Mouse (Mus musculus) CH12.LX (cell line): ENCODE measurements around the gene Ift81. TPM values are rescaled to one million over a fixed set of nuclear protein-coding genes. Genes with fewer than 3 reads are reported as not detected.

Source experiments
- DNase-seq: peaks from one replicate; pipeline ENCODE4 v3.0.0-alpha.2; 2013; ENCODE audit errors: extremely low read depth
- H3K27ac ChIP-seq: 2 replicates; pipeline ENCODE4 v1.5.1; 2012; ENCODE audit warnings: low read depth, mild to moderate bottlenecking, control low read depth, moderate library complexity; ENCODE audit not compliant: insufficient read depth
- H3K27me3 ChIP-seq: replicated peaks from 2 replicates; pipeline ENCODE3; 2012; ENCODE audit warnings: inconsistent platforms
- H3K36me3 ChIP-seq, 2 experiments: replicated peaks in 1 of 2; 2 replicates each; pipeline versions ENCODE3 to v1.6.1; 2012; ENCODE audit warnings: inconsistent platforms in 1 of 2, low read length in 1 of 2, mild to moderate bottlenecking in 1 of 2, mixed read lengths in 1 of 2, moderate library complexity in 1 of 2; ENCODE audit not compliant: control insufficient read depth in 1 of 2, insufficient read depth in 1 of 2
- H3K4me1 ChIP-seq, 2 experiments: 2 replicates each; pipeline ENCODE4 v1.6.1; 2012; ENCODE audit warnings: inconsistent platforms in 1 of 2, moderate library complexity in 1 of 2; ENCODE audit not compliant: insufficient read depth in 2 of 2, control insufficient read depth in 1 of 2
- H3K4me2 ChIP-seq: 2 replicates; pipeline ENCODE4 v1.6.1; 2012; ENCODE audit warnings: low read depth, mild to moderate bottlenecking, control low read depth; ENCODE audit not compliant: poor library complexity, insufficient read depth, severe bottlenecking
- H3K4me3 ChIP-seq, 3 experiments: fragments of 150-350 bp in 1 of 3; sonication (generic) in 1 of 3; replicated peaks in 1 of 3; 2 replicates each; pipeline versions ENCODE3 to v1.5.1; 2011 to 2012; ENCODE audit warnings: low read depth in 2 of 3, low read length in 2 of 3, mild to moderate bottlenecking in 2 of 3, moderate library complexity in 2 of 3, control low read depth in 1 of 3, improper control_type of control experiment in 1 of 3, inconsistent platforms in 1 of 3, mixed read lengths in 1 of 3; ENCODE audit not compliant: poor library complexity in 1 of 3
- H3K79me2 ChIP-seq: replicated peaks from 2 replicates; pipeline ENCODE4 v1.6.1; 2012; ENCODE audit warnings: mild to moderate bottlenecking, moderate library complexity; ENCODE audit not compliant: control insufficient read depth, poor library complexity, insufficient read depth, severe bottlenecking; ENCODE audit errors: extremely low read depth
- H3K9ac ChIP-seq: 2 replicates; pipeline ENCODE4 v1.6.1; 2012; ENCODE audit warnings: low read depth, mild to moderate bottlenecking, control low read depth, moderate library complexity; ENCODE audit not compliant: insufficient read depth
- H3K9me3 ChIP-seq: replicated peaks from 2 replicates; pipeline ENCODE3; 2012; ENCODE audit warnings: low read length, inconsistent platforms, mixed read lengths
- BHLHE40 ChIP-seq: IDR thresholded peaks from 2 replicates; pipeline ENCODE4 v1.6.1; 2011; ENCODE audit warnings: mild to moderate bottlenecking, low read depth, low read length, improper control_type of control experiment
- CTCF ChIP-seq, 2 experiments: IDR thresholded peaks in 1 of 2; conservative IDR thresholded peaks in 1 of 2; 2 replicates each; pipeline ENCODE4 v1.5.1; 2011 to 2012; ENCODE audit warnings: low read depth in 2 of 2, low read length in 2 of 2, improper control_type of control experiment in 1 of 2, inconsistent platforms in 1 of 2, mild to moderate bottlenecking in 1 of 2, moderate library complexity in 1 of 2
- E2F4 ChIP-seq: IDR thresholded peaks from 2 replicates; pipeline ENCODE4 v1.6.1; 2011; ENCODE audit warnings: low read depth, low read length, improper control_type of control experiment; ENCODE audit not compliant: insufficient replicate concordance
- ELF1 ChIP-seq: IDR thresholded peaks from 2 replicates; pipeline ENCODE4 v1.6.1; 2014; ENCODE audit warnings: low read depth, mild to moderate bottlenecking, inconsistent platforms, low read length, improper control_type of control experiment
- GABPA ChIP-seq: IDR thresholded peaks from 2 replicates; pipeline ENCODE4 v1.6.1; 2012; ENCODE audit warnings: low read depth, low read length, improper control_type of control experiment, inconsistent platforms; ENCODE audit not compliant: insufficient replicate concordance
- MAFK ChIP-seq: IDR thresholded peaks from 2 replicates; pipeline ENCODE4 v1.6.1; 2011; ENCODE audit warnings: low read length, improper control_type of control experiment; ENCODE audit not compliant: insufficient replicate concordance
- MAZ ChIP-seq: IDR thresholded peaks from 2 replicates; pipeline ENCODE4 v1.6.1; 2012; ENCODE audit warnings: low read depth, mild to moderate bottlenecking, inconsistent platforms, low read length, improper control_type of control experiment, moderate library complexity
- PAX5 ChIP-seq: IDR thresholded peaks from 2 replicates; pipeline ENCODE4 v1.6.1; 2012; ENCODE audit warnings: low read length, inconsistent platforms, mixed read lengths
- POLR2A ChIP-seq: IDR thresholded peaks from 2 replicates; pipeline ENCODE4 v1.6.1; 2011; ENCODE audit warnings: low read depth, mild to moderate bottlenecking, improper control_type of control experiment, low read length
- SMC3 ChIP-seq: IDR thresholded peaks from 2 replicates; pipeline ENCODE4 v1.6.1; 2011; ENCODE audit warnings: low read depth, low read length, improper control_type of control experiment
- TBP ChIP-seq: conservative IDR thresholded peaks from 2 replicates; pipeline ENCODE4 v1.6.1; 2011; ENCODE audit warnings: low read depth, low read length, improper control_type of control experiment
- USF1 ChIP-seq: IDR thresholded peaks from 2 replicates; pipeline ENCODE4 v1.6.1; 2014; ENCODE audit warnings: low read depth, mild to moderate bottlenecking, inconsistent platforms, low read length, improper control_type of control experiment
- dilution Hi-C: fragments of 300-500 bp; cut with MboI; formaldehyde crosslinking; loops from 2 replicates; pipeline ENCODE4 v1.14.3; 2020; ENCODE audit warnings: low sequenced_read_pairs; ENCODE audit not compliant: extremely low pct_unique_long_range_greater_than_20kb, extremely low pct_ligation_motif_present
- in situ Hi-C: fragments of 300-500 bp; cut with MboI; formaldehyde crosslinking; loops from 3 replicates; pipeline ENCODE4 v1.14.3; 2019; ENCODE audit warnings: low sequenced_read_pairs, low pct_ligation_motif_present, low pct_unique_long_range_greater_than_20kb, mixed read lengths
- polyA plus RNA-seq: library from polyadenylated mRNA; unstranded; fragments of >175 nt; gene quantifications from 2 replicates; pipeline ENCODE4 v1.2.1, GENCODE M21; 2012; ENCODE audit warnings: low read depth; ENCODE audit not compliant: insufficient read length
- total RNA-seq, 2 experiments: library from RNA; depleted of rRNA; stranded (reverse); fragments of 300-350 nt in 1 of 2; fragments of >200 nt in 1 of 2; gene quantifications; 2 replicates each; pipeline ENCODE4 v1.2.3; 2012 to 2014

Gene Ift81
- total and polyA plus RNA-seq, 3 experiments: 3.1 to 5.0 (median 4.1) TPM

DNA sequence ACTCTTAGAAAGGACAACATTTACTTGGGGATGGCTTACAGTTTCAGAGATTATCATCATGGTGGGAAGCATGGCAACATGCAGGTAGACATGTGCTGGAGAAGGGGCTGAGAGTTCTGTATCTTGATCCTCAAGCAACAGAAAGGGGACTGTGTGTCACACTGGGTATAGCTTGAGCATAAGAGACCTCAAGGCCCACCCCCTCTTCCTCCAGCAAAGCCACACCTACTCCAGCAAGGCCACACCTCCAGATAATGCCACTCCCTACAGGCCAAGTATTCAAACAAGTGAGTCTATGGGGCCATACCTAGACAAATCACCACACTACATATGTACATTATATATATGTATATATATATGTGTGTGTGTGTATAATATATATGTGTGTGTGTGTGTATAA, 106.9 kb downstream of the Ift81 start:
- H3K27ac ChIP-seq: no peak overlapping the region
- H3K4me3 ChIP-seq: no peak overlapping the region
- H3K36me3 ChIP-seq: no peaks in the 10 kb centered on the region
- H3K27me3 ChIP-seq: no peaks in the 10 kb centered on the region
- no peak overlapping the region for H3K9ac ChIP-seq
- dilution Hi-C loops: no loop called here
- DNase-seq: no peak
- H3K9me3 ChIP-seq: peaks cover 8% of the 10 kb centered on the region
- in situ Hi-C loops: loop anchor here (25.0 kb wide), 1 partner anchor 105 kb away; the partner anchor contains the start of gene Ift81
- no peak for TF ChIP-seq BHLHE40
- TF ChIP-seq GABPA: no peak
- no peak for TF ChIP-seq POLR2A
- no peak for TF ChIP-seq MAZ
- no peak for TF ChIP-seq USF1
- H3K79me2 ChIP-seq: no peaks in the 10 kb centered on the region
- no peak overlapping the region for H3K4me2 ChIP-seq
- peaks cover 9 to 12% of the 10 kb centered on the region in 2 experiments for H3K4me1 ChIP-seq

- dilution Hi-C loops: no loop called here
Observed at GRCm38 (mm10) chr5:122506462-122506861, 107.9 kb downstream of the Ift81 start.

DNA sequence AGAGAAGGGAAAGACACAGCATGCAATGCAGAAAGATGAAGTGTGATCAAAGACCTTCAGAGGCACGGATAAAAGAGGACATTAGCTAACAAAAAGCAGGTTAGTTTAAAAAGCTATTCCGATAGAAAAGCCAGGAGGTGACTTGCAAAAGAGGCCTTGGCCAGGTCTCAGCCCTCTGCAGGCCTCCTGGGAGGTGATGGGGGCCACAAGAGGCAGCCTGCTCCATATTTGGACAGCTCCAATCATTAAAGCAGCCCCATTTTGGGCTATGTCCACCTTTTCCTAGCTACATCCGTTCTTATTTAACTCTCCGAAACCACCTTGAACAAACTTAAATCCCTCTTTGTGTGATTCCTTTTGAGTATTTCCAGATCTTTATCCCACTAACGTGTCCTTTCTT, 108.8 kb downstream of the Ift81 start:
- H3K9ac ChIP-seq: no peak overlapping the region
- H3K9me3 ChIP-seq: peaks cover 8% of the 10 kb centered on the region
- in situ Hi-C loops: loop anchor here (25.0 kb wide), 1 partner anchor 107 kb away; the partner anchor contains the start of gene Ift81
- no peak overlapping the region for H3K4me3 ChIP-seq
- TF ChIP-seq CTCF (conservative IDR thresholded peaks at IDR 0.05 in 1 of 2, IDR thresholded peaks at IDR 0.05 in 1 of 2; ENCODE audit: low read depth in 2 of 2, low read length in 2 of 2) (no peak), MAFK (no peak), PAX5 (no peak), BHLHE40 (no peak)
- no peak for DNase-seq
- H3K27me3 ChIP-seq: no peaks in the 10 kb centered on the region
- no peak overlapping the region for H3K27ac ChIP-seq
- H3K36me3 ChIP-seq: no peaks in the 10 kb centered on the region
- peaks cover 10% of the 10 kb centered on the region for H3K79me2 ChIP-seq
- no peak overlapping the region for H3K4me2 ChIP-seq
- H3K4me1 ChIP-seq: peaks cover 9 to 12% of the 10 kb centered on the region in 2 experiments
- dilution Hi-C loops: no loop called here

More at GRCm38 (mm10) chr5:122506462-122506861, 107.9 kb downstream of the Ift81 start:
- Histone ChIP-seq H3K4me2 (no peak overlapping the region), H3K4me1 (peaks cover 9 to 12% of the 10 kb centered on the region in 2 experiments), H3K36me3 (no peaks in the 10 kb centered on the region), H3K9me3 (peaks cover 8% of the 10 kb centered on the region), H3K27ac (no peak overlapping the region), H3K27me3 (no peaks in the 10 kb centered on the region), H3K4me3 (no peak overlapping the region), H3K9ac (no peak overlapping the region), H3K79me2 (peaks cover 2% of the 10 kb centered on the region; the same call in 1 of the 2 replicates)
- DNase-seq: no peak
- in situ Hi-C loops: loop anchor here (25.0 kb wide), 1 partner anchor 106 kb away; the partner anchor contains the start of gene Ift81
- TF ChIP-seq CTCF (conservative IDR thresholded peaks at IDR 0.05 in 1 of 2, IDR thresholded peaks at IDR 0.05 in 1 of 2; ENCODE audit: low read depth in 2 of 2, low read length in 2 of 2) (peak in 1 of 2 experiments; percentile 20; a peak in 2 of 4 replicates), SMC3 (no peak), TBP (no peak), E2F4 (no peak), ELF1 (no peak)
- TF ChIP-seq, all 38 proteins: peak for 1
